Mouse (Mus musculus) left cerebral cortex, postnatal 25 days (tissue): Measurements from ENCODE around the gene Gm4792. TPM values are rescaled to one million over a fixed set of nuclear protein-coding genes. Genes with fewer than 3 reads are reported as not detected.

Experiments used
- DNase-seq, 2 experiments: peaks; one replicate each; pipeline ENCODE4 v3.0.0; 2022; ENCODE audit warnings: low spot score in 2 of 2, mixed read lengths in 1 of 2
- intact Hi-C: fragments of 180-260 bp; cut with DNase I; formaldehyde crosslinking; loops from one replicate; pipeline ENCODE4 v1.15.1; 2025
- total RNA-seq, 2 experiments: library from RNA; stranded (reverse); gene quantifications; 2 replicates each; pipeline ENCODE4 v1.2.3; 2021

Gm4792 gene
- total RNA-seq, 2 experiments from 2014 or later = not detected

- no peak for DNase-seq
Observed at GRCm38 (mm10) chr10:94305526-94305925, 7.0 kb upstream of the Gm4792 start.

DNA sequence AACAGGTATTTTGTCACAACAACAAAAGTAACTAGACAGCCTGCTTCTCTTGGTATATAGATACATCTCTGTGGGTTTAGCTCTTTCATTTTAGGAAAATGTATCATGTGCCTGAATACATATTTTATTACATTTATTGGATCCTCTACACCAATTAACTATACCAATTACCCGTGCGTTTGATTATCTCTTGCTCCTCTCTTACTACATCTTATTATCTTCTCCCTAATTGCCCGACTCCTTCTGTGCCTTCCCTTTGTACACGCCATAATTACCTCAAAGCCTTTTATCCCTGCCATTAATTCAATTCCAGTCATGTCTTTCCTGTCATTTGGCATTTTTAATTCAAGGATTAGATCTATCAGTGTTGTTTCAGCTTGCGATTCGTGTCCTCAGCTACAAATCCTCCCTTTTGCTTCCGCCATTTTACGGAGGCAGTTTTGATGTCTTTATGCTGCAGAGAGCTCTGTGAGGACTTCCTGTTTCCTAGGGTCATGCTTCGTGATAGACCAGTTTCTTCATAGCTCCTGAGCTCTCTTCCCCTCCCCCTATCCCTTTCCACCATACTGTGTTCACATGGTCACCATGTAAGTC is 5.7 kb upstream of the Gm4792 start:
- intact Hi-C loops = no loop called here
- DNase-seq = no peak

More at GRCm38 (mm10) chr10:94305526-94305925, 7.0 kb upstream of the Gm4792 start:
- intact Hi-C loops = no loop called here

- intact Hi-C loops = no loop called here
- DNase-seq = no peak
Observed at GRCm38 (mm10) chr10:94299301-94299700, 798 bp upstream of the Gm4792 start.

DNA sequence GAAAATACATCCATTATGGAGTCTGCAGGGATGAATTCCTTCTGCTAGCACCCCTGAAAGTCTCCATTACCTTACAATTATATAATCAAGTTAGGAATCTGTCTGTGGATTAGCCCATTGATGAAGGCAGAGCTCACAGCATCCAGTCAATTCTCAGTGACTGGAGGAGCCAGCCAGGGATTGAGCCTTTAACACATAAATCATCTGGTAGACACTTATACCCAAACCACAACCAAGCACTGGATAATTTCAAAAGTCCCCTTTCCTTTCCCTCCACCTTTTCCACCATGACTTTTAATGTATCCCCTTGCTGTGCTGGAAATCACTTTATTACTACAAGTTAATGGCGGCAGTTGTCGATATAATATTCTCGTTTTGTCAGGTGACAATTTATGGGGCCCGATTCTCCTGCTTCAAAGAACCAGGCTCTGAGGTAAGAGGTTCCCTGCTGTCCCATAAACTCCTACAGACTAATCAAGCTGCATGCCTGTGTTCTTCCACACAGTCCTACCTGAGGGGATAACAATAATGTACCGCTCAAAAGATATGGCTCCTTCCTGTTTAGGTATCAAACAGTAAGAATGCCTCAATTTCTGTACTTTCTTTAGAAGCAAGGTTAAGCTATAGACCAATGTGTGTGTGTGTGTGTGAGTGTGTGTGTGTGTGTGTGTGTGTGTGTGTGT is 2.4 kb downstream of the Gm4792 start:
- intact Hi-C loops = no loop called here
- DNase-seq = no peak

DNA sequence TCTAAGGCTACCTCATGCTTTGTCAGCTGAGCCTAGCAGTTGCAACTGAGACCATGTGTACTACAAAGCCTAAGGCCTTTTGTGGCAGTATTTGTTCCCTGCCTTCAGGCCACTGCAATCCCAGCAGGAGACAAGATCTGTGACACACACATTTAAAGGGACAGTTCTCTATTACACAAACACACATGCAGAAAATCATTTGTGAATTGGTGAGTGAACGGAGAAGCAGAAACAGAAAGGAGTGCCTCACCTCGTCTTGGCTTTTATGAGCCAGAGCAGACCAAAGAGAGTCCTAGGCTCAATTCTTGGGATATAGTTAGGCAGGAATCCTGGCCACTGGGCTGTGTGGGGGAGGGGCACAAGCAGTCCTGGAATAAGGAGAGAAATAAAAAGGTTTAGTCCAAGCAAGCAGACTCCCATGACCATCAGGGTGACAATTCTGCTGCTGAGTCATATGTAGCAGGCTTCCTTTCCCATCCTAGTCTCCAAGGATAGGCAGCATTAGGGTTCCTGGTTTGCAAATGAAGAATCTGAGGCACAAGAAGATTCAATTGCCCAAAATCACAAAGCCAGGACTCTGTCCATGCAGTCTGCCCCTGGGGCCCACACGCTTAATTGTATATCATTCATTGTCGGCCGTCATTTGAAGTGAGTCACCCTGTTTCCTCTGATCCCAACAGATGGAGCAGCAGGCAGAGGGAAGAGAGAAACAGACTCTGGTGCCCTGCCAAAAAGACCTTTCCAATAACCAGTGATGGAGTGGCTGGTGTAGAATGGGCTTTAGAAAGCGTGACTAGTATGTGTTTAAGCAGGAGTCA is 3.4 kb downstream of the Gm4792 start:
- peak in 1 of 2 experiments; percentile 8 for DNase-seq

DNA sequence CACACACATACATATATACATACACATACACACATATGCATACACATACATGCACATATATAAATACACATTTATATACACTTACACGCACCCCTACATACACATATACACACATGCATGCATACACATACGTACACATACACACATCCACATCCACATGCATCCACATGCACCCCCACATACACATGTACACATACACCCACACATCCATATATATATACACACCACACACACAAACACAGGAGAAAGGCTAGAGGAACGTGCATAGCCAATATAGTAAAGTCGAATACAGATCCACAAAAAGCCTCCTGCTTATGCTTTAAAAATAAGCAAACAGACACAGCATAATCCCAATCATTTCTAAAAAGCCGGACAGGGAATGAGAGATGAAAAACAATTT is 4.1 kb downstream of the Gm4792 start:
- no peak for DNase-seq
- intact Hi-C loops = no loop called here

More for the DNA sequence above, 3.4 kb downstream of the Gm4792 start:
- intact Hi-C loops = no loop called here

- intact Hi-C loops = no loop called here
- DNase-seq = no peak
Observed at GRCm38 (mm10) chr10:94282797-94283196, 15.7 kb downstream of the Gm4792 start.

DNA sequence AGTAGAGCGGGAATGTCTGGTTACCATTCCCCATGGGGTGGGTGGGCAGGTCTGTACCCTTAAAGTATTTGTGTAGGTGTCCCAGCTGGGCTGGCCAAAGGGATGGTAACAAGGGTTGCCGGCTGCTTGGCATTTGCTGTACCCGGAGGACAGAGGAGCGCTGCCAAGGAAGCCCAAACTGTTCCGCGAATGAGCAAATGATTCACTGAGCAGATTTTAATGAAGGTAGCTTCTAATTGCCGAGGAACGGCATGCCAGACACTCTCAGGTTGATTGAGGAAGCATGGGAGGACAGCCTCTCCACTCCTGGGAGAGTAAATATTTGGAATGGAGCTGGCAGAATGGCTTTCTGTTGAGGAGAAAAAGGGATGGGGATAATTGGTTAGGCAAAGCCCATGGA is 16.3 kb downstream of the Gm4792 start:
- intact Hi-C loops = no loop called here
- no peak for DNase-seq

DNA sequence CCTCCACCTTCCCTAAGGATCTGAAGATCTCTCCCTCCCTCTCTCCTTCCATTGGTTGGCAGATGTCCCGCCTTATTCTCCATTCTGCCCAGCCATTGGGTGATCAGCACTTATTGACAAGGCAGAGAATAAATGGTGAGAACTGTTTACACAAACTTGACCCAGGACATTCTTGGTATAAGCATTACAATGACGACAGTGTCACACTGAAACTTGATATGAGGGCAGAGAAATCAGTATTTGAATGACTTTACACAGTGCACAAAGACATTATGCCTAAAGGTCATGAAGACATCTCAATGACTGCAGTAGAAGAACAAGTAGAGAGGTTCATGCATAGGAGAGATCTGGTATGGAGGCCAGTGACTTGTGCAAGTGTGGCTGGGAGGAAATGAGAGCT is 22.0 kb downstream of the Gm4792 start:
- DNase-seq = no peak

DNA sequence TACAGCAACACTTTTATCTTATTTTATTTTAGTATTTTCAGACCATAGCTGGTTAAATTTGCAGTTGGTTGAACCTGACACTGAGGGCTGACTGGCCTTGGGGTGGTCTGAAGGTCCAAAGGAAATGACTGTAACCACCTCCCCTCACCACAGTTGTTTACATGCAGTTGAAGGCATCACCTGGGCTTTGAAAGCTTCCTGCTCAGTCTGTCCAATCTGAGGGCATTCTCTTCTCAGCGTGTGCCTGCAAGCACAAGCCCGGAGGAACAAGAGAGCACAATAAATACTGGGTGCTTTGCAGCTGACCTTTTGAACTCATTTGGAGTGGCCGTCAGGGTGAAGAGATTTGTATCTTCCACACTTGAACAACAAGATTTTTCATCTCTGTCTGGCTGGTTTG is 23.2 kb downstream of the Gm4792 start:
- no peak for DNase-seq
- intact Hi-C loops = no loop called here

More for the DNA sequence above, 22.0 kb downstream of the Gm4792 start:
- intact Hi-C loops = no loop called here

- peak in 1 of 2 experiments; percentile 19 for DNase-seq
- intact Hi-C loops = no loop called here
Observed at GRCm38 (mm10) chr10:94265656-94266542, 32.6 kb downstream of the Gm4792 start.

DNA sequence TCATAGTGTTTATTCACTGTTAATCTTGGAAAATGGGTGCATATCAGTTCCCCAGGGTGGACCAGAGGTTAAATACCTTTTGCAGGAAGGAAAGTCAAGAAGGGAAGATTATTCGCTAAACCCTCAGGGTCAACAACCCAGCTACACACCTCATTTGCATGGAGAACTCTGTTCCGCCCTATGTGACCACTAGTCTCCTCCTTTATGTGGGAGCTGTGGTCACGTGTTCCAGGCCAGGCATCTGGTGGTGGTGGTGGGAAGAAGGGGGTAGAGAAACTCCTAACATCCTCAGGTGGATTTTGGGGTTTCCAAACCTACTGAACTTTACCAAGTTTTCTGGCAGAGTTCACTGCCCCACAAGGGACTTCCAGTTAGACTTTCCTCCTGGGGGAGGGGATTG is 35.3 kb downstream of the Gm4792 start:
- intact Hi-C loops = no loop called here

GRCm38 (mm10) chr10:94262646-94263045 is 35.9 kb downstream of the Gm4792 start:
- no peak for DNase-seq
- intact Hi-C loops = no loop called here

More for the DNA sequence above, 35.3 kb downstream of the Gm4792 start:
- no peak for DNase-seq

DNA sequence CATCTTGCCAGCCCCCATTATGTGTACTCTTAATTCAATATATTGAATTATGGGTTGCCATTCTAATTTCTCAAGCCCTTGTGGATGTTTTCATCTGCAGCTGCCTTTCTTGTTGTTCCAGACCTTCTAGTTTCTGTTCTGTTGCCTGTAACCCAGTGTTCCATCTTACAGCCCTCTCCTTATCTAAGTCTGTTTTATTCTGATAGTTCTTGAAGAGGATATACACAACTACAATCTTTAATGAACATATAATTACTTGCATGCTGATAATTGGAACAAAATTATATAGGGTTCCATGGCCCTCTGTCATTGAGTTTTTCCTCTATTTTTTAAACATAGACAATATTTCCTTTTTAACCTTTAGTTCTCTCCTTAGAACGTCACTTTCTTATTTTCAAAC is 38.0 kb downstream of the Gm4792 start:
- intact Hi-C loops = no loop called here

DNA sequence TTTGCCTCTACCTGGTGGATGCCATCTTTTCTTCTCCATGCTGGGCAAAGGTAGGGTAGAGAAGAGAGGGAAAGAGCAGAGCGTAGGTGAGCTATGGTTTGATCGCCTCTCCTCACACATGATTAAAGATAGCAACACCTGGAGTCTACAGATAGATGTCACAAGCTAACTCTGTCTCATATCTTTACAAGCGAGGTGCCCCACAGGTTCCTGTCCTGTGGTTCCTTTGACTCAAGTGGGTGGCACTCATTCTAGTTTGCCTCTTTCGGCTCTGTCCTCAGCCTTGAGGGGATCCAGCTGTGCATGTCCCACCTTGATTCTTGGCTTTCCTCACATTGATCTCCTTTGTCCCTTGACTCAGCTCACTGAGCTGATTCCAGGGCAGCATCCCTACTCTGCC is 42.0 kb downstream of the Gm4792 start:
- intact Hi-C loops = no loop called here
- DNase-seq = no peak

More for the DNA sequence above, 38.0 kb downstream of the Gm4792 start:
- DNase-seq = no peak

- DNase-seq = no peak
- intact Hi-C loops = no loop called here
Observed at GRCm38 (mm10) chr10:94255744-94256143, 42.8 kb downstream of the Gm4792 start.

DNA sequence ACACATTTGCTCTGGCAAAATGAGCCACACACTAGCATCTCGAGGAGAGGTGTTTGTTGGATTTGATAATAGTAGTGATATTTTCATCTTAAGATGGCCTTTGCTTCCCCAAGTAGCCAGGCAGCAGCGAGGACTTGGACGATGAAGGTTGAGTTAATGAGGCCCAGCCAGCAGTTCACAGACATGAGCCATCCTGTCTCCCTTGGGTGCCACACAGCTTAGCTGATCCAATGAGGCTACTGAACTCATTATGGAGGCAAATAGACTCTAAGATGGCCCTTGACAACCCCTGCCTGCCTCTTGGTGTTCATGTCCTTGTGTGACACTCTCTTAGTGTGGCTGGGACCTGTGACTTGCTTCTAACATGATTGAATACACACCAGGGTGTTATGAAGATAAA is 43.7 kb downstream of the Gm4792 start:
- no peak for DNase-seq
- intact Hi-C loops = no loop called here

GRCm38 (mm10) chr10:94253260-94253807 is 45.2 kb downstream of the Gm4792 start:
- no peak for DNase-seq
- intact Hi-C loops = no loop called here
